Mouse (Mus musculus) neural tube, embryonic 11.5 days (tissue): ENCODE measurements around the gene Zfp287. TPM values are rescaled to one million over a fixed set of nuclear protein-coding genes. Genes with fewer than 3 reads are reported as not detected.
A peak's percentile ranks its signal among the peaks of the same experiment; 100 is the strongest.
"Not testable (repeated sequence)": the region's sequence is repeated elsewhere in the genome, so short reads cannot be mapped to it uniquely, and the experiment has no call there.

ENCODE experiments used
- ATAC-seq: fragments of 200-750 bp; cut with Nextera tagmentation; 2 replicates; pipeline ENCODE4 v1.8.0; 2017; ENCODE audit warnings: moderate number of reproducible peaks, mild to moderate bottlenecking, moderate TSS enrichment, moderate library complexity; ENCODE audit not compliant: insufficient read depth, low FRiP score, low TSS enrichment
- DNase-seq: peaks from one replicate; pipeline ENCODE4 v3.0.0-alpha.2; 2015; ENCODE audit warnings: low spot score
- H3K27ac ChIP-seq: fragments of 300-500 bp; sonication (generic); 2 replicates; pipeline ENCODE4 v1.5.1; 2014; ENCODE audit warnings: low read depth, mild to moderate bottlenecking, low read length
- H3K27me3 ChIP-seq: fragments of 300-500 bp; sonication (generic); 2 replicates; pipeline ENCODE4 v1.6.1; 2014; ENCODE audit warnings: mild to moderate bottlenecking, low read length, mixed read lengths; ENCODE audit not compliant: control insufficient read depth, insufficient read depth
- H3K36me3 ChIP-seq: fragments of 300-500 bp; sonication (generic); 2 replicates; pipeline ENCODE4 v1.6.1; 2014; ENCODE audit warnings: mild to moderate bottlenecking, low read length, moderate library complexity, mixed read lengths; ENCODE audit not compliant: control insufficient read depth, insufficient read depth
- H3K4me1 ChIP-seq: fragments of 300-500 bp; sonication (generic); 2 replicates; pipeline ENCODE4 v1.6.1; 2014; ENCODE audit warnings: low read length, mixed read lengths; ENCODE audit not compliant: control insufficient read depth, insufficient read depth
- H3K4me2 ChIP-seq: fragments of 300-500 bp; sonication (generic); 2 replicates; pipeline ENCODE4 v1.6.1; 2014; ENCODE audit warnings: low read depth, mild to moderate bottlenecking, moderate library complexity
- H3K4me3 ChIP-seq: fragments of 300-500 bp; sonication (generic); 2 replicates; pipeline ENCODE4 v1.5.1; 2014; ENCODE audit warnings: low read depth, low read length
- H3K9ac ChIP-seq: fragments of 300-500 bp; sonication (generic); 2 replicates; pipeline ENCODE4 v1.6.1; 2014; ENCODE audit warnings: mild to moderate bottlenecking, low read length
- H3K9me3 ChIP-seq: fragments of 300-500 bp; sonication (generic); 2 replicates; pipeline ENCODE4 v1.6.1; 2016; ENCODE audit warnings: low read length; ENCODE audit not compliant: control insufficient read depth
- WGBS: fragments of 180-500 bp; shearing (Covaris S2); extraction: QIAGEN DNeasy Blood & Tissue Kit; methylation state at CpG from one replicate; pipeline ENCODE4 v1.1.7; 2014; 5-methylcytosine and 5-hydroxymethylcytosine counted together
- polyA plus RNA-seq: library from polyadenylated mRNA; unstranded; fragments of >200 nt; fragmentation: Nextera tagmentation; extraction: Ambion mirVana; gene quantifications from 2 replicates; pipeline ENCODE4 v1.2.1, GENCODE M21; 2014

Gene Zfp287
- polyA plus RNA-seq, 1 experiment from 2014 or later: 14.4 TPM

GRCm38 (mm10) chr11:62752191-62752590, 20.5 kb upstream of the Zfp287 start:
- Histone ChIP-seq H3K27ac (no peak overlapping the region), H3K4me3 (no peak overlapping the region), H3K4me1 (no peaks in the 10 kb centered on the region; the same call in 1 of the 2 replicates), H3K27me3 (no peaks in the 10 kb centered on the region), H3K36me3 (no peaks in the 10 kb centered on the region), H3K9ac (no peak overlapping the region), H3K4me2 (no peak overlapping the region), H3K9me3 (no peaks in the 10 kb centered on the region)
- no peak for ATAC-seq
- no peak for DNase-seq
- 54% methylated on average over 11 of the region's 11 CpGs for WGBS

DNA sequence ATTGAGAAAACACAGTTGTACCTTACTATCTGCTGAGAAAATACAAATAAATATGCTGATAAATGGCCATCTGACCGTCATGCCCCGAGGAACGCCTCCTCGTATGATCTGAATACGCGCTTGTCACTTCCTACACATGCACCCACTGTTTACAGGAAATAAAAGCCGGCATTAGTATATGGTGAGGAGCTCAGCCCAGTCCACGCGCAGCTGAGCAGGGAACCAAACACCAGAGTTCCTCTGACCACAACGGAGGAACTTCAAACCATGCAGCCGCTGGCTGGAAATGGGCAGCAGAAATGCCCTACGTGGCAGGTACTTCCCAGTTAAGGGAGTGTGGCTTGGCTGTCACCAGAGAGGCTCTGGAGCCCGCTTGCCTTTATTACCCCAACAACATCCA, 17.7 kb upstream of the Zfp287 start:
- not testable (repeated sequence) for H3K27me3 ChIP-seq, H3K4me3 ChIP-seq, H3K4me1 ChIP-seq, H3K9ac ChIP-seq, DNase-seq, H3K36me3 ChIP-seq, ATAC-seq, H3K4me2 ChIP-seq, H3K27ac ChIP-seq, H3K9me3 ChIP-seq
- 89% methylated on average over 13 of the region's 13 CpGs for WGBS

DNA sequence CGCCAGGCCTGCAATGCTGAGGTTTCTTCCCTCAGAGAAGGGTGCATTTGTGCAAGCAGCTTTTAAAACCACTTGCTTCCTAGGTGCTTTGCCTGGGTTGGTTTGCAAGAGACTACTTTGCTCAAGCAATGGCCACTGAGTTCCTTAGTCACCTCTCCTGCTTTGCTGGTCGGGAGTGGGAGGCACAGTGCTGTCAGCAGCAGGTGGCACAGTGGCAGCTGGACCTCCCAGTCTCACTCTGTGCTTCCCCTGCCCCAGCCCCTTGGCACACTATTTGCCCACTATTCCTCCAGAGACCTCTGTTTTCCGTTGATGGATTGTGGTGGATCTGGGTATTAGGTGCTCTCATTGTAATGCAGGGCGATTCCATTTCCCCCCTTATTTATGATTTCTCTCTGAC, 16.4 kb upstream of the Zfp287 start:
- H3K4me3 ChIP-seq: no peak overlapping the region
- 70% methylated on average over 4 of the region's 4 CpGs for WGBS
- H3K4me1 ChIP-seq: no peaks in the 10 kb centered on the region
- H3K36me3 ChIP-seq: no peaks in the 10 kb centered on the region
- no peak for ATAC-seq
- H3K9me3 ChIP-seq: no peaks in the 10 kb centered on the region
- H3K4me2 ChIP-seq: no peak overlapping the region
- H3K27ac ChIP-seq: no peak overlapping the region
- H3K9ac ChIP-seq: no peak overlapping the region
- H3K27me3 ChIP-seq: no peaks in the 10 kb centered on the region
- no peak for DNase-seq

- Histone ChIP-seq H3K36me3 (no peaks in the 10 kb centered on the region), H3K27me3 (no peaks in the 10 kb centered on the region), H3K4me2 (no peak overlapping the region), H3K9ac (no peak overlapping the region), H3K9me3 (no peaks in the 10 kb centered on the region), H3K4me3 (no peak overlapping the region), H3K4me1 (no peaks in the 10 kb centered on the region), H3K27ac (no peak overlapping the region)
- ATAC-seq (no peak), DNase-seq (no peak)
- WGBS: 78% methylated on average over 9 of the region's 9 CpGs
Observed at GRCm38 (mm10) chr11:62747227-62747626, 15.5 kb upstream of the Zfp287 start.

- no peak for ATAC-seq
- DNase-seq: peak; percentile 73
- Histone ChIP-seq H3K27ac (no peak overlapping the region), H3K4me1 (no peaks in the 10 kb centered on the region), H3K4me3 (peak overlapping the region; percentile 17), H3K36me3 (no peaks in the 10 kb centered on the region), H3K9ac (0 out of 2 replicates have a peak overlapping the region, but pooled peaks have one; percentile 16), H3K27me3 (no peaks in the 10 kb centered on the region), H3K4me2 (peak overlapping the region; percentile 39), H3K9me3 (no peaks in the 10 kb centered on the region)
- 3% methylated on average over 27 of the region's 27 CpGs for WGBS
Observed at GRCm38 (mm10) chr11:62746001-62746533, 14.4 kb upstream of the Zfp287 start.

GRCm38 (mm10) chr11:62744103-62744502, 12.4 kb upstream of the Zfp287 start:
- no peak overlapping the region for H3K27ac ChIP-seq
- no peak for ATAC-seq
- 48% methylated on average over 5 of the region's 5 CpGs for WGBS

DNA sequence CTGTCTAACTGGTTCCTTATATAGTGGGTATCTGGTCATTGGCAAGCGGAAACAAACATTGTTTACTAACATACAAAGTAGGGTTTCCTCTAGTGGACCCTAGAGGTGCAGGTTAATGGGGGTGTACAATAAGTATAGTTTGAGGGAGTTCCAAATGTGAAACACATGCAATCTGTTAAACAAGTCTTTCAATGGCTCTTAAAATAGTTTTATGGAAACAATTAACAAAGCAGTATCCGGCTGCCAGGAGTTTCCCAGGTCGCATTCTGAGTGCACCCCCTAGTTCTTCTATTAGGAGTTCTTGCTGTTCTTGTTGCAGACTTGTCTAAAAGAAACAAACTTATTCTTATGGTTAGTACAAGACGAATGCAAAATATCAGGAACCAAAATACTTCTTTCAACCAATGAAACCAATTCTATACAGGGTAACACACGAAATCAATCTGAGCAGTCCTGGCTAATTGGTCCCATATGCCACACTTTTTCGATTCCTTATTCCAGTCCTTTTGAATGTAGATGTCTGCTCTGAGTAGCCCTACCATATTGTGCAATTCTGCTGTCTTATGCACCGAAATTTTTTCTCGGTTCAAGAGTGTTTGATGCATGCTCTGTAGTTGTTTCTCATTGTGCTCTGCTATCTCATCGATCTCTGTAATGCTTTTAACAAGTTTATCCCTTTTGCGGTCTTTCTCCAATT, 10.7 kb upstream of the Zfp287 start:
- H3K36me3 ChIP-seq: no peaks in the 10 kb centered on the region
- no peak overlapping the region for H3K4me3 ChIP-seq
- DNase-seq (no peak), ATAC-seq (no peak)
- H3K27ac ChIP-seq: no peak overlapping the region
- H3K27me3 ChIP-seq: no peaks in the 10 kb centered on the region
- H3K4me2 ChIP-seq: no peak overlapping the region
- no peaks in the 10 kb centered on the region for H3K9me3 ChIP-seq
- WGBS: 79% methylated on average over 10 of the region's 10 CpGs
- no peaks in the 10 kb centered on the region for H3K4me1 ChIP-seq
- H3K9ac ChIP-seq: no peak overlapping the region

More at GRCm38 (mm10) chr11:62744103-62744502, 12.4 kb upstream of the Zfp287 start:
- no peaks in the 10 kb centered on the region for H3K36me3 ChIP-seq
- H3K4me3 ChIP-seq: no peak overlapping the region
- DNase-seq: peak; percentile 71
- H3K4me2 ChIP-seq: no peak overlapping the region
- H3K9ac ChIP-seq: no peak overlapping the region
- no peaks in the 10 kb centered on the region for H3K9me3 ChIP-seq
- H3K27me3 ChIP-seq: no peaks in the 10 kb centered on the region
- H3K4me1 ChIP-seq: no peaks in the 10 kb centered on the region

GRCm38 (mm10) chr11:62741186-62741585, 9.5 kb upstream of the Zfp287 start:
- ATAC-seq: no peak
- Histone ChIP-seq H3K4me2 (no peak overlapping the region), H3K4me1 (no peaks in the 10 kb centered on the region), H3K36me3 (no peaks in the 10 kb centered on the region), H3K4me3 (no peak overlapping the region), H3K27me3 (no peaks in the 10 kb centered on the region), H3K9ac (no peak overlapping the region), H3K27ac (no peak overlapping the region), H3K9me3 (no peaks in the 10 kb centered on the region)
- no peak for DNase-seq
- whole genome bisulfite sequencing: 96% methylated on average over 2 of the region's 2 CpGs

DNA sequence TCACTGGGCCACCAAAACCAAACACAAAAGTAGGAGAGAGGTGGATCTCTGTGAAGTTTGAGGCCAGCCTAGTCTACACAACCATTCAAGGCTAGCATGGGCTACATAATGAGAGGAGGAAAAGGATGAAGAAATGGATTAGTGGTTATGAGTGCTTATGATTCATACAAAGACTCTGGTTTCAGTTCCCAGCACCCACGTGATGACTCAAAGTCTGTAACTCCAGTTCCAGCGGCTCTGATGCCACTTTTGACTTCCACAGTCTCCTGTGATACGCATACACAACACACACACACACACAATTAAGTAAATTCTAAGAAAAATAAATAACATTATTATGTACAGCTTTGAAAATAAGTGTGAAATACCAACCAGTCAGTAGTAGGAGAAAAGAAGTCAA, 960 bp upstream of the Zfp287 start:
- Histone ChIP-seq H3K4me1 (no peaks in the 10 kb centered on the region), H3K27ac (no peak overlapping the region), H3K4me2 (no peak overlapping the region), H3K9ac (no peak overlapping the region), H3K4me3 (no peak overlapping the region), H3K36me3 (no peaks in the 10 kb centered on the region), H3K9me3 (no peaks in the 10 kb centered on the region), H3K27me3 (no peaks in the 10 kb centered on the region)
- DNase-seq (no peak), ATAC-seq (no peak)
- WGBS: 92% methylated on average over 3 of the region's 3 CpGs
